Mouse (Mus musculus) testis, postnatal 14 days (tissue): Measurements from ENCODE around the gene Cradd.

Source experiments
- DNase-seq: peaks from one replicate; pipeline ENCODE4 v3.0.0; 2021; ENCODE audit warnings: low spot score

Gene Cradd

GRCm38 (mm10) chr10:95269151-95269550 is 54.8 kb downstream of the Cradd start:
- no peak for DNase-seq

- DNase-seq = no peak
Measured at GRCm38 (mm10) chr10:95268366-95268765, 55.6 kb downstream of the Cradd start.

- no peak for DNase-seq
Measured at GRCm38 (mm10) chr10:95266983-95267382, 57.0 kb downstream of the Cradd start.

GRCm38 (mm10) chr10:95266041-95266762 is 57.7 kb downstream of the Cradd start:
- no peak for DNase-seq

GRCm38 (mm10) chr10:95265576-95265975 is 58.4 kb downstream of the Cradd start:
- DNase-seq = no peak

- no peak for DNase-seq
Measured at GRCm38 (mm10) chr10:95264485-95265321, 59.2 kb downstream of the Cradd start.

GRCm38 (mm10) chr10:95262388-95262787 is 61.5 kb downstream of the Cradd start:
- DNase-seq = no peak

- no peak for DNase-seq
Measured at GRCm38 (mm10) chr10:95261279-95261678, 62.7 kb downstream of the Cradd start.

GRCm38 (mm10) chr10:95260420-95260819 is 63.5 kb downstream of the Cradd start:
- DNase-seq = no peak

GRCm38 (mm10) chr10:95258471-95259155 is 65.3 kb downstream of the Cradd start:
- DNase-seq = peak; percentile 48

- DNase-seq = no peak
Measured at GRCm38 (mm10) chr10:95257979-95258378, 66.0 kb downstream of the Cradd start.

GRCm38 (mm10) chr10:95256095-95256494 is 67.8 kb downstream of the Cradd start:
- DNase-seq = no peak

GRCm38 (mm10) chr10:95255018-95255680 is 68.8 kb downstream of the Cradd start:
- no peak for DNase-seq

- no peak for DNase-seq
Measured at GRCm38 (mm10) chr10:95254453-95255001, 69.4 kb downstream of the Cradd start.

- DNase-seq = no peak
Measured at GRCm38 (mm10) chr10:95254046-95254445, 69.9 kb downstream of the Cradd start.

GRCm38 (mm10) chr10:95251674-95252073 is 72.3 kb downstream of the Cradd start:
- DNase-seq = no peak

GRCm38 (mm10) chr10:95248362-95248761 is 75.6 kb downstream of the Cradd start:
- no peak for DNase-seq

- no peak for DNase-seq
Measured at GRCm38 (mm10) chr10:95246696-95247095, 77.2 kb downstream of the Cradd start.

GRCm38 (mm10) chr10:95245680-95245982 is 78.3 kb downstream of the Cradd start:
- DNase-seq = no peak

GRCm38 (mm10) chr10:95244961-95245679 is 78.8 kb downstream of the Cradd start:
- no peak for DNase-seq
